Mouse (Mus musculus): ENCODE measurements around the gene Gpr1. TPM values are rescaled to one million over a fixed set of nuclear protein-coding genes. Genes with fewer than 3 reads are reported as not detected.

Gene Gpr1
- polyA plus RNA-seq, 1 experiment from 2014 or later = not detected

GRCm38 (mm10) chr1:63249261-63249660, 34.9 kb upstream of the Gpr1 start:
- ATAC-seq (ENCODE audit: low read depth) (no peak), DNase-seq (no peak)
- no peak overlapping the region for H3K4me3 ChIP-seq (replicated peaks)
- H3K9ac ChIP-seq = no peak overlapping the region
- H3K4me1 ChIP-seq (replicated peaks) = peaks cover 4% of the 10 kb centered on the region; the same call in 1 of the 2 replicates
- no peaks in the 10 kb centered on the region for H3K36me3 ChIP-seq
- peaks cover 95% of the 10 kb centered on the region for H3K27me3 ChIP-seq
- WGBS (ENCODE audit: insufficient replicate concordance) = 33% methylated on average over 4 of the region's 4 CpGs
- no peaks in the 10 kb centered on the region for H3K9me3 ChIP-seq (replicated peaks)
- H3K4me2 ChIP-seq = no peak overlapping the region
- H3K27ac ChIP-seq = no peak overlapping the region

- Histone ChIP-seq H3K4me2 (peak overlapping the region; percentile 21), H3K4me1 (replicated peaks) (peaks cover 4% of the 10 kb centered on the region; the same call in 1 of the 2 replicates), H3K4me3 (replicated peaks) (peak overlapping the region; percentile 24), H3K9ac (no peak overlapping the region), H3K27ac (no peak overlapping the region), H3K36me3 (no peaks in the 10 kb centered on the region), H3K27me3 (peaks cover 97% of the 10 kb centered on the region), H3K9me3 (replicated peaks) (no peaks in the 10 kb centered on the region)
- 4% methylated on average over 44 of the region's 44 CpGs for WGBS (ENCODE audit: insufficient replicate concordance)
- no peak for ATAC-seq (ENCODE audit: low read depth)
- DNase-seq = no peak
Measured at GRCm38 (mm10) chr1:63248360-63248851, 34.1 kb upstream of the Gpr1 start.

DNA sequence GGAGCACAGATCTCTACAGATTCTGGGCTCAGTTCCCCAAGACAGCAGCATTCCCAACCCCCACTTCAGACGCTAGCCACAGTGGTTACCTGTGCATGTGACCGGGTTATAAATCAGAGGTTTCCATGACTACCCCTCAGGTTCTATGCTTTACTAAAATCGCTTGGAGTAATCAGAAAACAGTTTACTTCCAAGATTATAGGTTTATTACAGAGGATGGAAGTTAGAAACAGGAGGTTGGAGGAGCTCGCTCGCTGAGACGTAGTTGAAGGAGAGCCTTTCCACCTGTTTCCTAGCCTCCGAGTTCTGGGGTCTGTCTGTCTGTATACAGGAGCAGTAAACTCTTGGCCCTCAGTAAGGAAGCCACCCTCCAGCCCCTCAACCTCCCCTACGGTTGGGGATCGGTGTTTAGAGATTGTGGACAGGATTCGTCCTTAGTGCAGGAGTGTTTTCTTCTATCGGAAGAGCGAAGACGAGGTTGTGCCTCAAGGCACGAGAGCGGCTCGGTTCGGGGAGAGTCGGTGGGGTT, 33.6 kb upstream of the Gpr1 start:
- Histone ChIP-seq H3K9ac (no peak overlapping the region), H3K4me2 (peak overlapping the region; percentile 21), H3K36me3 (no peaks in the 10 kb centered on the region), H3K4me1 (replicated peaks) (peaks cover 4% of the 10 kb centered on the region; the same call in 1 of the 2 replicates), H3K4me3 (replicated peaks) (peak overlapping the region; percentile 24), H3K27ac (no peak overlapping the region), H3K9me3 (replicated peaks) (no peaks in the 10 kb centered on the region), H3K27me3 (peaks cover 95% of the 10 kb centered on the region)
- DNase-seq (no peak), ATAC-seq (ENCODE audit: low read depth) (no peak)
- WGBS (ENCODE audit: insufficient replicate concordance) = 2% methylated on average over 18 of the region's 18 CpGs

- no peak overlapping the region for H3K4me3 ChIP-seq (replicated peaks)
- H3K9ac ChIP-seq = no peak overlapping the region
- WGBS (ENCODE audit: insufficient replicate concordance) = 2% methylated on average over 16 of the region's 16 CpGs
- DNase-seq = no peak
- H3K9me3 ChIP-seq (replicated peaks) = no peaks in the 10 kb centered on the region
- H3K36me3 ChIP-seq = no peaks in the 10 kb centered on the region
- ATAC-seq (ENCODE audit: low read depth) = no peak
- no peak overlapping the region for H3K4me2 ChIP-seq
- peaks cover 4% of the 10 kb centered on the region; the same call in 1 of the 2 replicates for H3K4me1 ChIP-seq (replicated peaks)
- peaks cover 86% of the 10 kb centered on the region for H3K27me3 ChIP-seq
- H3K27ac ChIP-seq = no peak overlapping the region
Measured at GRCm38 (mm10) chr1:63246862-63247521, 32.6 kb upstream of the Gpr1 start.

DNA sequence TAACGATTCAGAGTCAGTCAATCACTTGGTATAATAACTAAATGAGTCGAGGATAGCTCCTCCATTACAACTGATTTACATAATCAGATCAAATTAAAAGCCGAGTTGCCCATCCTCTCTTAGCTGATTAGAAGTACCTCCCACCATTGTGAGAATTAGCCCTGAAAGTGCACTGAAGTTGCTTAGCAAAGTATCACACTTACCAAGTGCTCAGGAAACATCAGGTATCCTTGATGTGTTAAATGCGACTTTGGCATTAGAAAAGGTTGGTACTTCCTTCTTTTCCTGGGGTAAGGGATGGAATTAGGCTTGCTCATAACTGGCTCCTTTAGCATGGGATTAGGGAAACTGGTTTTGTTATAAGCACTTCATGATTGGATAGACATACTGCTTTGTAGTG, 29.5 kb upstream of the Gpr1 start:
- WGBS (ENCODE audit: insufficient replicate concordance) = 37% methylated on average over 4 of the region's 4 CpGs
- H3K4me2 ChIP-seq = no peak overlapping the region
- H3K9me3 ChIP-seq (replicated peaks) = no peaks in the 10 kb centered on the region
- H3K27ac ChIP-seq = no peak overlapping the region
- H3K4me1 ChIP-seq (replicated peaks) = peaks cover 4% of the 10 kb centered on the region; the same call in 1 of the 2 replicates
- no peaks in the 10 kb centered on the region for H3K36me3 ChIP-seq
- ATAC-seq (ENCODE audit: low read depth) (no peak), DNase-seq (no peak)
- peaks cover 55% of the 10 kb centered on the region for H3K27me3 ChIP-seq
- no peak overlapping the region for H3K4me3 ChIP-seq (replicated peaks)
- no peak overlapping the region for H3K9ac ChIP-seq

GRCm38 (mm10) chr1:63239751-63240150, 25.4 kb upstream of the Gpr1 start:
- ATAC-seq (ENCODE audit: low read depth) = no peak
- Histone ChIP-seq H3K4me2 (no peak overlapping the region), H3K36me3 (no peaks in the 10 kb centered on the region), H3K9me3 (replicated peaks) (no peaks in the 10 kb centered on the region), H3K9ac (no peak overlapping the region), H3K27ac (no peak overlapping the region), H3K4me1 (replicated peaks) (no peaks in the 10 kb centered on the region), H3K4me3 (replicated peaks) (no peak overlapping the region), H3K27me3 (peaks cover 15% of the 10 kb centered on the region)
- DNase-seq = no peak
- whole genome bisulfite sequencing (ENCODE audit: insufficient replicate concordance) = 65% methylated on average over 8 of the region's 8 CpGs

GRCm38 (mm10) chr1:63239305-63239704, 25.0 kb upstream of the Gpr1 start:
- Histone ChIP-seq H3K27ac (no peak overlapping the region), H3K4me3 (replicated peaks) (no peak overlapping the region), H3K9ac (no peak overlapping the region), H3K4me1 (replicated peaks) (no peaks in the 10 kb centered on the region), H3K9me3 (replicated peaks) (no peaks in the 10 kb centered on the region), H3K36me3 (no peaks in the 10 kb centered on the region), H3K4me2 (no peak overlapping the region), H3K27me3 (peaks cover 12% of the 10 kb centered on the region)
- DNase-seq = no peak
- 53% methylated on average over 4 of the region's 4 CpGs for WGBS (ENCODE audit: insufficient replicate concordance)
- no peak for ATAC-seq (ENCODE audit: low read depth)

GRCm38 (mm10) chr1:63237371-63237770, 23.0 kb upstream of the Gpr1 start:
- no peaks in the 10 kb centered on the region for H3K9me3 ChIP-seq (replicated peaks)
- H3K4me3 ChIP-seq (replicated peaks) = no peak overlapping the region
- WGBS (ENCODE audit: insufficient replicate concordance) = 23% methylated on average over 5 of the region's 5 CpGs
- DNase-seq (no peak), ATAC-seq (ENCODE audit: low read depth) (no peak)
- no peak overlapping the region for H3K9ac ChIP-seq
- no peaks in the 10 kb centered on the region for H3K4me1 ChIP-seq (replicated peaks)
- H3K27me3 ChIP-seq = no peaks in the 10 kb centered on the region
- H3K4me2 ChIP-seq = no peak overlapping the region
- no peaks in the 10 kb centered on the region for H3K36me3 ChIP-seq
- H3K27ac ChIP-seq = no peak overlapping the region

DNA sequence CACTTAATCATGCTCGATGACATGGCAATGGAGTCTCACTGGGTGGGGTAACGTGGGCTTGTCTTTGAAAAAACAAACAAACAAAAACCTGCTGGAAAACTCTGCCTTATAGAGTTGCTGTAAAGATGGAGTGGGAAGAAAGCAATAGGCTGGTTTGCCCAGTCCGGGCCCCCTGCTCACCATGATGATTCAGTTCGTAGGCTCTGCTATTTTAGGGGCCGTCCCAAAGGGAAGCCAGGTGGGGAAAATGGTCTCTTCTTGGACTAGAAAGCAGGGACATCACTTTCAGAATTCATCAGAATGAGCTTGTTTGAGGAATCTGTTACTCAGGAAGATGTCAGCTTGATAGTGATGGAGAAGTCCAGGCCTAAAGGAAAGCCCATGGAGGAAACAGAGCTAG, 12.9 kb upstream of the Gpr1 start:
- Histone ChIP-seq H3K36me3 (no peaks in the 10 kb centered on the region), H3K9ac (no peak overlapping the region), H3K4me1 (replicated peaks) (no peaks in the 10 kb centered on the region), H3K27me3 (no peaks in the 10 kb centered on the region), H3K27ac (no peak overlapping the region), H3K9me3 (replicated peaks) (no peaks in the 10 kb centered on the region), H3K4me3 (replicated peaks) (no peak overlapping the region), H3K4me2 (no peak overlapping the region)
- WGBS (ENCODE audit: insufficient replicate concordance) = 62% methylated on average over 5 of the region's 5 CpGs
- DNase-seq (no peak), ATAC-seq (ENCODE audit: low read depth) (no peak)

DNA sequence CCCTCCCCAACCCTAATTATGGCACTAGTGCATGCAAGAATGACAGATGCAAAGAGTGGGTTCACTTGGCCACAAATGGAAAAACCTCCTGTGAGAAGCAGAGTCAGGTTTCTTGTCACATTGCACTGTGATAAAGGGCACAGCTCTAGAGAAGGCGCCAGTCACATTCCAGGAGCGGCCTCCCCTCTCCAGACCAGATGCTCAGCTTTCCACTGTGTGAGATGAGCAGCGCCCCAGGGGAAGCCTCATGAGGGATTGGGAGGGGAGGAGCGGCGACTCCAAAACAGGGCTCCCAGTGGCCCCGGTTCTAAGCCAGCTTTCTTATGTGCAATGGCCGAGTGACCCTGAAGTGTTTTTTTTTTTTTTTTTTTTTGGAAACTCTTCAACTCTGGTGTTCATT, 11.5 kb upstream of the Gpr1 start:
- 20% methylated on average over 7 of the region's 7 CpGs for WGBS (ENCODE audit: insufficient replicate concordance)
- Histone ChIP-seq H3K4me1 (replicated peaks) (no peaks in the 10 kb centered on the region), H3K9ac (no peak overlapping the region), H3K36me3 (no peaks in the 10 kb centered on the region), H3K27me3 (no peaks in the 10 kb centered on the region), H3K27ac (no peak overlapping the region), H3K9me3 (replicated peaks) (no peaks in the 10 kb centered on the region), H3K4me2 (no peak overlapping the region), H3K4me3 (replicated peaks) (no peak overlapping the region)
- ATAC-seq (ENCODE audit: low read depth) = no peak
- no peak for DNase-seq

- no peak overlapping the region for H3K4me3 ChIP-seq (replicated peaks)
- no peak overlapping the region for H3K4me2 ChIP-seq
- no peaks in the 10 kb centered on the region for H3K27me3 ChIP-seq
- no peak overlapping the region for H3K9ac ChIP-seq
- no peaks in the 10 kb centered on the region for H3K4me1 ChIP-seq (replicated peaks)
- H3K36me3 ChIP-seq = no peaks in the 10 kb centered on the region
- no peak overlapping the region for H3K27ac ChIP-seq
- 24% methylated on average over 4 of the region's 4 CpGs for WGBS (ENCODE audit: insufficient replicate concordance)
- no peaks in the 10 kb centered on the region for H3K9me3 ChIP-seq (replicated peaks)
- ATAC-seq (ENCODE audit: low read depth) (peak; percentile 75), DNase-seq (no peak)
Measured at GRCm38 (mm10) chr1:63225009-63225408, 10.7 kb upstream of the Gpr1 start.

GRCm38 (mm10) chr1:63219277-63219676, 4.9 kb upstream of the Gpr1 start:
- H3K4me2 ChIP-seq = no peak overlapping the region
- H3K27ac ChIP-seq = no peak overlapping the region
- H3K9ac ChIP-seq = no peak overlapping the region
- no peak overlapping the region for H3K4me3 ChIP-seq (replicated peaks)
- no peaks in the 10 kb centered on the region for H3K4me1 ChIP-seq (replicated peaks)
- peaks cover 8% of the 10 kb centered on the region for H3K27me3 ChIP-seq
- 75% methylated on average over 4 of the region's 4 CpGs for WGBS (ENCODE audit: insufficient replicate concordance)
- H3K9me3 ChIP-seq (replicated peaks) = no peaks in the 10 kb centered on the region
- no peak for ATAC-seq (ENCODE audit: low read depth)
- no peak for DNase-seq
- no peaks in the 10 kb centered on the region for H3K36me3 ChIP-seq

All from liver, embryonic 13.5 days (tissue).